Mouse (Mus musculus): Measurements from ENCODE around the gene Tchp. TPM values are rescaled to one million over a fixed set of nuclear protein-coding genes. Genes with fewer than 3 reads are reported as not detected.

Gene Tchp
- polyA plus RNA-seq, 1 experiment = 74.7 TPM

GRCm38 (mm10) chr5:114717937-114718336 is 10.4 kb downstream of the Tchp start:
- Histone ChIP-seq H3K27ac (ENCODE audit: control insufficient read depth, insufficient read depth, low read depth, low read length) (no peak overlapping the region), H3K4me1 (ENCODE audit: control insufficient read depth, insufficient read depth, low read length) (no peaks in the 10 kb centered on the region; the same call in 1 of the 2 replicates), H3K27me3 (ENCODE audit: control insufficient read depth, insufficient read depth, low read length) (no peaks in the 10 kb centered on the region), H3K4me3 (ENCODE audit: control insufficient read depth, low read depth, low read length) (no peak overlapping the region), H3K36me3 (ENCODE audit: control insufficient read depth, insufficient read depth, low read length) (no peaks in the 10 kb centered on the region; the same call in none of the 2 replicates)
- TF ChIP-seq POLR2A (IDR thresholded peaks at IDR 0.05; ENCODE audit: control insufficient read depth, low read depth, low read length) (no peak), CTCF (IDR thresholded peaks at IDR 0.05; ENCODE audit: control insufficient read depth, insufficient read depth, insufficient replicate concordance, low read depth, low read length) (no peak)

GRCm38 (mm10) chr5:114718483-114718882 is 10.9 kb downstream of the Tchp start:
- TF ChIP-seq POLR2A (IDR thresholded peaks at IDR 0.05; ENCODE audit: control insufficient read depth, low read depth, low read length) (no peak), CTCF (IDR thresholded peaks at IDR 0.05; ENCODE audit: control insufficient read depth, insufficient read depth, insufficient replicate concordance, low read depth, low read length) (no peak)
- Histone ChIP-seq H3K27me3 (ENCODE audit: control insufficient read depth, insufficient read depth, low read length) (no peaks in the 10 kb centered on the region), H3K4me1 (ENCODE audit: control insufficient read depth, insufficient read depth, low read length) (no peaks in the 10 kb centered on the region; the same call in 1 of the 2 replicates), H3K36me3 (ENCODE audit: control insufficient read depth, insufficient read depth, low read length) (no peaks in the 10 kb centered on the region; the same call in none of the 2 replicates), H3K27ac (ENCODE audit: control insufficient read depth, insufficient read depth, low read depth, low read length) (no peak overlapping the region), H3K4me3 (ENCODE audit: control insufficient read depth, low read depth, low read length) (no peak overlapping the region)

- no peak overlapping the region for H3K27ac ChIP-seq (ENCODE audit: control insufficient read depth, insufficient read depth, low read depth, low read length)
- no peaks in the 10 kb centered on the region; the same call in none of the 2 replicates for H3K36me3 ChIP-seq (ENCODE audit: control insufficient read depth, insufficient read depth, low read length)
- TF ChIP-seq POLR2A (IDR thresholded peaks at IDR 0.05; ENCODE audit: control insufficient read depth, low read depth, low read length) = no peak
- H3K27me3 ChIP-seq (ENCODE audit: control insufficient read depth, insufficient read depth, low read length) = no peaks in the 10 kb centered on the region
- H3K4me1 ChIP-seq (ENCODE audit: control insufficient read depth, insufficient read depth, low read length) = no peaks in the 10 kb centered on the region; the same call in 1 of the 2 replicates
- H3K4me3 ChIP-seq (ENCODE audit: control insufficient read depth, low read depth, low read length) = no peak overlapping the region
Measured at GRCm38 (mm10) chr5:114719003-114719927, 11.7 kb downstream of the Tchp start.

- Histone ChIP-seq H3K27ac (ENCODE audit: control insufficient read depth, insufficient read depth, low read depth, low read length) (no peak overlapping the region), H3K4me3 (ENCODE audit: control insufficient read depth, low read depth, low read length) (no peak overlapping the region), H3K27me3 (ENCODE audit: control insufficient read depth, insufficient read depth, low read length) (no peaks in the 10 kb centered on the region), H3K36me3 (ENCODE audit: control insufficient read depth, insufficient read depth, low read length) (no peaks in the 10 kb centered on the region; the same call in none of the 2 replicates), H3K4me1 (ENCODE audit: control insufficient read depth, insufficient read depth, low read length) (no peaks in the 10 kb centered on the region; the same call in 1 of the 2 replicates)
- TF ChIP-seq CTCF (IDR thresholded peaks at IDR 0.05; ENCODE audit: control insufficient read depth, insufficient read depth, insufficient replicate concordance, low read depth, low read length) (no peak), POLR2A (IDR thresholded peaks at IDR 0.05; ENCODE audit: control insufficient read depth, low read depth, low read length) (no peak)
Measured at GRCm38 (mm10) chr5:114719928-114720270, 12.3 kb downstream of the Tchp start.

- H3K4me1 ChIP-seq (ENCODE audit: control insufficient read depth, insufficient read depth, low read length) = no peaks in the 10 kb centered on the region; the same call in 1 of the 2 replicates
- H3K4me3 ChIP-seq (ENCODE audit: control insufficient read depth, low read depth, low read length) = no peak overlapping the region
- no peaks in the 10 kb centered on the region; the same call in none of the 2 replicates for H3K36me3 ChIP-seq (ENCODE audit: control insufficient read depth, insufficient read depth, low read length)
- H3K27ac ChIP-seq (ENCODE audit: control insufficient read depth, insufficient read depth, low read depth, low read length) = no peak overlapping the region
- H3K27me3 ChIP-seq (ENCODE audit: control insufficient read depth, insufficient read depth, low read length) = no peaks in the 10 kb centered on the region
- TF ChIP-seq POLR2A (IDR thresholded peaks at IDR 0.05; ENCODE audit: control insufficient read depth, low read depth, low read length) = no peak
- no peak for TF ChIP-seq CTCF (IDR thresholded peaks at IDR 0.05; ENCODE audit: control insufficient read depth, insufficient read depth, insufficient replicate concordance, low read depth, low read length)
Measured at GRCm38 (mm10) chr5:114720784-114721183, 13.2 kb downstream of the Tchp start.

GRCm38 (mm10) chr5:114721969-114722368 is 14.4 kb downstream of the Tchp start:
- Histone ChIP-seq H3K4me1 (ENCODE audit: control insufficient read depth, insufficient read depth, low read length) (no peaks in the 10 kb centered on the region; the same call in 1 of the 2 replicates), H3K27me3 (ENCODE audit: control insufficient read depth, insufficient read depth, low read length) (no peaks in the 10 kb centered on the region), H3K4me3 (ENCODE audit: control insufficient read depth, low read depth, low read length) (no peak overlapping the region), H3K27ac (ENCODE audit: control insufficient read depth, insufficient read depth, low read depth, low read length) (no peak overlapping the region), H3K36me3 (ENCODE audit: control insufficient read depth, insufficient read depth, low read length) (no peaks in the 10 kb centered on the region; the same call in none of the 2 replicates)
- TF ChIP-seq CTCF (IDR thresholded peaks at IDR 0.05; ENCODE audit: control insufficient read depth, insufficient read depth, insufficient replicate concordance, low read depth, low read length) (no peak), POLR2A (IDR thresholded peaks at IDR 0.05; ENCODE audit: control insufficient read depth, low read depth, low read length) (no peak)

GRCm38 (mm10) chr5:114722846-114723245 is 15.3 kb downstream of the Tchp start:
- Histone ChIP-seq H3K27ac (ENCODE audit: control insufficient read depth, insufficient read depth, low read depth, low read length) (no peak overlapping the region), H3K27me3 (ENCODE audit: control insufficient read depth, insufficient read depth, low read length) (no peaks in the 10 kb centered on the region), H3K4me1 (ENCODE audit: control insufficient read depth, insufficient read depth, low read length) (no peaks in the 10 kb centered on the region; the same call in 1 of the 2 replicates), H3K4me3 (ENCODE audit: control insufficient read depth, low read depth, low read length) (no peak overlapping the region), H3K36me3 (ENCODE audit: control insufficient read depth, insufficient read depth, low read length) (no peaks in the 10 kb centered on the region; the same call in none of the 2 replicates)
- TF ChIP-seq CTCF (IDR thresholded peaks at IDR 0.05; ENCODE audit: control insufficient read depth, insufficient read depth, insufficient replicate concordance, low read depth, low read length) = no peak
- no peak for TF ChIP-seq POLR2A (IDR thresholded peaks at IDR 0.05; ENCODE audit: control insufficient read depth, low read depth, low read length)

Data from testis, adult 2 months (tissue).